Mouse (Mus musculus): ENCODE data around the gene Ncapg2.
A peak's percentile ranks its signal among the peaks of the same experiment; 100 is the strongest.

Ncapg2 gene

DNA sequence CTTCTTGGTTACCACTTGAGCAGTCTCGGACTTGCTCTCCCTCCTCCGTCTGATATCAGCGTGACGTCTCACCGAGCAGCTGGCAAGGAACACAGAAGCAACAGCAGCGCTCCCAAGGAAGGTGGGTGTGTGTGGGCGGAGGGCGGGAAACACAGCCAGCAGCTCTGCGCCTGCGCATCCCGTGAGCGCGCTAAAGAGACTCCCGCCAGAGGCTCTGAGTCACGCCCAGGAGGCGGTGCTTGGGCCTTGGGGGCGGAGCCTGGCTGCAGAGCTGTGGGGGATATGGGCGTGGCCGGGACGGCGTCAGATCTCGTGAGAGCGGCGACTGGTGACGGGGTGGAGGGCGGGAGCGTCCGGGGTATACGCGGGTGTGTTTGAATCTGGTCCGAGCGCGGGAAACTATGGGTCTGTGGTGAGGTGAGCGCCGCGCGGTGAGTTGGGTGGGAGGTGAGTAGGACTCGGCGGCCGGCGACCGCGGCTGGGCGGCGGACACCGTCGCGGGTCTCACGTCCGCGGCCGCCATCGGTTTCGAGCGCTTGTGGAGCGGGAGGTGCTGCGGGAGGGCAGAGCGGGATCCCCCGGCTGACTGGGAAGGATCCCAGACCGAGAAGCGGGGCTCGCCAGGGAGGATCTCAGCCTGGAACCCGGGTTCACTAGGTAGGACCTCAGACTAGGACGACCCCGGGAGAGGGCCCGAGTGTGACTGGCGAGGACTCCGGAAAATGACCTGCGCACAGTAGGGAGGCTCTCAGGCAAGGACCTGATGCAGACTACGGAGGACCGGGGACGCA, at the start of gene Ncapg2:
TSS of gene Ncapg2 (plus strand) at position 358 of the 791 bp plus-strand sequence.
- DNase-seq (ENCODE audit: low spot score in 2 of 2): peak; percentile 99 to 100

DNA sequence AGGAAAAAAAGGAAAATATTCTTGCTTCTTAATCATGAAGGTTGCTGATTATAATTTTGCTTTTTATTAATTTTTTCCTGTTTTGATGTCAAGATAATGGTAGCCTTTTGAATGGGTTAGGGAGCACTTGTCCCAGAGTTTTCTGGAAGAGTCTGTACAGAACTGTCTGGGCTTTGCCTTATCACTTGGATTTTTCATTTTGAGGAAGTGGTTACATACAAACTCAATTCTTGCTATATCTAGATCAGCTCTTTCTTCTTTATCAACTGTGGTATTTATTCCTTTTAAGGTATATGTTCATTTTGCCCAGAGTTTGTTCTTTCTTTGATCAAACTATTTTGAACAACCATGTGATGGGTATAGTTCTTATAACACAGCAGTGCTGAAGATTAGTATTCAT, 43.1 kb upstream of the Ncapg2 start:
- DNase-seq (ENCODE audit: low spot score in 2 of 2): no peak

DNA sequence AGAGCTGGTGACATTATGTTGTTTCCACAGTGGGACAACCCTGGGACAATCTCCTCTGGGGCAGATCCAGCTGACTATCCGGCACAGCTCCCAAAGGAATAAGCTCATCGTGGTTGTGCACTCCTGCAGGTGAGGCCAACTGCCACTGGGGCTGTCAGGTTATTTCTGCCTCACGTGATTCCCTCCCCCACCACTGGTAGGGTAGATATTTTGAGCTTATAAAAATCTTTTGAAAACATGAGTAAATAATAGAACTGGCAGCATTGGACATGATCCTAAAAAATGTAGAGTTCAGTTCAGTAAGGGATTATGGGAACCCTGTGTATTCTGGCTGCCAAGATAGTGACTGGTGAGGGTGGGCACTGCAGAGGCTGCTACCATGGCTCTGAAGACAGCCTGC, 38.3 kb upstream of the Ncapg2 start:
- DNase-seq (ENCODE audit: low spot score in 2 of 2): no peak

DNA sequence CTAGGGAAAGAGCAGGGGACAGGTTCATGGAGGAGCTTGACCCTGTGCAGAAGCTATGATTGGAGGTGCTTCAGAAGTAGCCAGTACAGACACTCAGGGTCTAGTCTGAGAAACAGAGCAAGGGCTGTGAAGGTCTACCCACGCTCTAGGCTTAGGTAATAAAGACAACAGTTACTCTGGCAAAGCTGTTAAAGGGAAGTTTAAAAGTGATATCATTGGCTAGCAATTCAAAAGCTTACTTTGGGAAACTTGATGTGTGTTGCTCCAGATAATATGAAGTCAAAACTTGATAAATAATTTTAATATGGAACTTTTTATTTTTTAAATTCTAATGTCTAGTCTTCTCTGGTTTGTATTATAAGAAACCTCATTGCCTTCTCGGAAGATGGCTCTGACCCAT, 37.9 kb upstream of the Ncapg2 start:
- DNase-seq (ENCODE audit: low spot score in 2 of 2): no peak

DNA sequence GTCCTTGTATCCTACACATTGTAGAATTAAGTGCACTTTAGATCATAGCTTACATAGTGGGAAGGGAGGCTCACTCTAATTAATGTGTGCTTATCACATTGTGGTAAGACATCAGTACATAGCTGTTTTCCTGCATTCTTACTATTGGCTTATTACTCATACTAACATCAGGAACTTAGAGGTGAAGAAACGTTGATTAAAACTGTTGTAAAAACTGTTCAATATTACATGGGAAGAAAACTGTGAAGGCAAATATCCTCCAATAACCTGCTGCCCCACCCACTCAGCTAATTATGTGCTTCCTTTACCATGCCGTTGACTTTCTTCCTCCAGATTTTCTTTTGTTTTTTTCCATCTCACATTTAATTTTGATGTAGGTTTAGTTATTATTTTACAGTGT, 36.3 kb upstream of the Ncapg2 start:
- no peak for DNase-seq (ENCODE audit: low spot score in 2 of 2)

DNA sequence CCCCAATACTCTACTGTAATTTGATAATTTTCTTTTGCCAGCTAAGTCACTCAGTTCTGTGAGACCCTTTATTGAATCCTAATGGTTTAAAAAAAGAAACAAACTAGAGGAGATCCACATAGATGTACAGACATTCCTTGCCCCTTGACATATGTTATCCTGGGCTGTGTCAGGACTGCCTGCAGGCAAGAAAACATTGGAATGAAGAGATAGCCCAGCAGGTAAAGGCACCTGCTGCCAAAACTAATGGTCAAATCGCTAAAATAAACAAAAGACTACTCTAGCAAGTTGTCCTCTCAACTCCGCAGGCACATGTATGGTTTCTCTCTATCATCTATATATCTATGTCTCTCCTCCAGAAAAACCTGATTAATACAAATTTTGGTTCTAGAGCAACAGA, 22.1 kb upstream of the Ncapg2 start:
- no peak for DNase-seq (ENCODE audit: low spot score in 2 of 2)

DNA sequence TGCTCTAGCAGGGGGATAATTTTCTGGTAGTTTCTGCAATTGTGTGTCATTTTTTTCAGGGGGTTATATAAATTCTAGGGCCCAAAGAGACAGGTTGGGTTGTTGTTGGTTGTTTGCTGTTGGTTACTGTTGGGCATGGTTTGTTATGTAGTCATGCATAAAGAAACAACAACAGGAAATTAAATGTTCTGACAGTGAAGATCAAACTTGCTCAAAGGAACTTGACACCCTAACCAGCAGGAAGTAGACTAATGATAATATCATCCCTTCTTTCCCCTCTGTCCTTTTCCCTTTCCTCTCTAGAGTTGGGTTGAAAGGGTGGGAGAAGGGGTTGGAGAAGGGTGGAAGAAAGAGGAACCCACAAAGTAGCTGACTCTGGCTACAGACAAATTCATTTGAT, 21.2 kb upstream of the Ncapg2 start:
- DNase-seq (ENCODE audit: low spot score in 2 of 2): no peak

DNA sequence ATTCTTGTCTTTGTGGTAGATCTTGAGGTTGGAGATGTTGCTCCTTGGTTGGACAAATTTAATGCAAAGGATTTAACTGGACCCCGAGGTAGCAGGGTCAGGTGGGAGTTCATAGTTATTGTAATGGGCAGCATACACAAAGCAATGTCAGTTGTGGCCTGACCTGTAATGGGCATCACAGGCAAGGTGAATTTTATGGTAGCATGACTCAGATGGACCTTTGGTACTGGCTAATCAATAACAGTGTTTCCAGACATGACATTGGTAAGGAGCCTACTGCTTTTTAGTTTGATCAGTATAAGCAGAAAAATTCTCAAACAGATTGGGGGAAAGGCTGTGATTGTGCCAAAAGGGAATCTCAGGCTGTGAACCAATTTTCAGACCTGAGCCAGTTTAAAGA, 18.4 kb upstream of the Ncapg2 start:
- no peak for DNase-seq (ENCODE audit: low spot score in 2 of 2)

DNA sequence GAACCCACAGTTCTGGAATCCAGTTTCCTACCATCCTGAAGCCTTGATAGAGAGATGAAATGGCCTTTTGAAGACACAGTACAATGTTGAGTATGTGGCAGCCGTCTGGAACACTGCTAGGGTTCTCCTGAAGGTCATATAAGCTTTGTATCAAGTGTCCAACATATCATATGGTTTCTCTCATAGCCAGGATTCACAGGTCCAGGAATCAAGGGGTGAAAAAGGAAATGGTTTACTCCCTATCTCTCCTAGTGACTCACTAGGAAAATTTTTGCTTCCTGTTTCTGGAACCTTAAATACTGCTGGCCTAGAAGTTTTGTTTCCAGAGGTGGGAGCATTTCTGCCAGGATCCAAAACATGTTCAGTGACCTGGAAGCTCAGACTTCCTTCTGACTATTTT, 15.3 kb upstream of the Ncapg2 start:
- DNase-seq (ENCODE audit: low spot score in 2 of 2): no peak

DNA sequence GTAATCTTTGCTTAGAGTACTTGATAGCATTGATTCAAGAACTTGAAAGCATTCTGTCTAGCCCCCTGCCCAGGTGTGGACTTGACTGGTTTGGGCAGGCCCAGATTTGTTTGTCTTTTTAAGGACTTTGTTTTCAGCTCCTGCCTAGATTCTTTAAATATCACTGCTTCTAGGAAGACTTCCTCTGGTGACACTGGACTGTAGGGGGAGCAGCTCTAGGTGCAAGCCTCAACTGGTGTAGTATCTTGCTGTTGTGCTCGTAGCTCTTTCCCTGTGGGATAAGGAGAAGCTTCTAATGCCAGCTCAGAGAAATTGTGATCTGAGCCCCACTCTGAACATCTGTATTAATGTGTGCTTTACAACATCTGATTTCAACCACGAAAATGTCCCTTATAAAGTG, 10.9 kb upstream of the Ncapg2 start:
- no peak for DNase-seq (ENCODE audit: low spot score in 2 of 2)

DNA sequence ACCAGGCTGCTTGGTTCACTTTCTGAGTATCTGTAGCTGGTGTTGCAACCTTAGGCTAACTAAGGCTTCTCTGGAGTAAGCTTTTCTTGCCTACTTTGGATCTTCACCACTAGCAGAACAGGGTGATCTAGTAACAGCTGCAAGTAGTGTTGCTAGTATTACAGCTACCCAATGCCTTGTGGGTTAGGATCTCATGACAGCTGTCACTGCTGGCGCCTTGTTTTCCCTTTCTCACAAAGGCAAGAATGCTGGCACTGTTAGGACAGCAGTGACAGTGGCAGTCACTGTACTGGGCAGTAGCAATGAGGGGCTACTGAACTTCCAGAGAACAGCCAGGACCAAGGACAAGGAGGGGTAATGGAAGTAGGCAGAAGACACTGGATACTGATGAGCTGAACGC, 9.9 kb upstream of the Ncapg2 start:
- DNase-seq (ENCODE audit: low spot score in 2 of 2): no peak

DNA sequence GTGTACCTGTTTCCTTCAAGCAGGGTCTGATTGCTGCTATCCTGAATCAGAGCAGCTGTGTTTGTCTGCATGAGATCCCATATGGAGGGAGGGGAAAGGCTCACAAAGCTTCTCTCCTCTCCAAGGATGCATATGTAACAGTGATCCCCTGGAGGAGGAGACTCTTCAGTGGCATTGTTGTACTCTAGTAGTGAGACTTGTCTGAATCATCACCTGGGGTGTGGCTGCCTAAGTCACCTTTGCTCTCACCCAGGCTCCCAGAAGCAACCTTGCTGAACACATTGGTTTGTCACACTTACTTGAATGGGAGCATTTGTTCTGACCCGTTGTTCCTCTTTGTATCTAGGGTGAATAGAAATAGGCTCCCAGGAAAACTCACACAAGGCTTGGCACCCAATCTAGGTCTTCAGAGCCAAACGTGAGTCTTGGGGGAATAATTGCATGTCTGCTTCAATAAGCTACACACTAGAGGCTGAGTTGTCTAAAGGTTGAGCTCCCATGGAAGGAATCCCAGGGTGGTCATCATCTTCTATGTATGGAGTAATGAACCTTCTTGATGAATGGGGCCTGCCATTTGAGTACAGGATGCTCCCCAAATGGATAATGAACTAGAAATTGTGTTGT, 9.0 kb upstream of the Ncapg2 start:
- no peak for DNase-seq (ENCODE audit: low spot score in 2 of 2)

DNA sequence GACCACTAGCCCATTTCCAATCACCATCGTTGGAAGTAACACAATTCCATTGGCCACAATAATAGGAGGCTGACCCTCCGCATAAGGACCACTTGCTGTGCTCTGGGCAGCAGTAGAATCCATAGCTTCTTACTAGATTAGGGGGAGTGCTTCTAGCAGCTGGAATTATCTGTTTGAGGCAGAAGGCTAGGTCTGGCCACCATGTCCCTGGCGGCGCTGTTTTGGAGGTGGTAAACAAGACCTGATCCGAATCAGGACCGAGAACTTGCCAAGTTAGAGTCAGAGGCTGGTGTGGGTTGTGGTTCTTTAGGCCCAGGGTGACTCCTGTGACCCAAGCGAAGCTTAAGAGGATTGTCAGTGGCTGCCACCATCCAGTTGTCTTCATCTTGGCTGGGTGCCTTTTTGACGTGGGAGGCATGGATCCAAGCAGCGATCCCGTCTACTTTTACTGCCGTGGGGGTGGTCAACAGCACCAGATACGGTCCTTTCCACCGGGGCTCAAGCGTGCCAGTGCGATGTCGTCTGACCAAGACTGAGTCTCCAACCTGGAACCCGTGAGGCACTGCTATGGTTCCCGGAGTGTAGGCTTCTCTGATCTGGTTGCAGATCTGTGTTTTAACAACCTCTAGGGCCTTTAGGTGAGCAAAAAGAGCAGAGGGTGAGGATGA, 1.1 kb upstream of the Ncapg2 start:
- peak; percentile 23 to 49 for DNase-seq (ENCODE audit: low spot score in 2 of 2)

DNA sequence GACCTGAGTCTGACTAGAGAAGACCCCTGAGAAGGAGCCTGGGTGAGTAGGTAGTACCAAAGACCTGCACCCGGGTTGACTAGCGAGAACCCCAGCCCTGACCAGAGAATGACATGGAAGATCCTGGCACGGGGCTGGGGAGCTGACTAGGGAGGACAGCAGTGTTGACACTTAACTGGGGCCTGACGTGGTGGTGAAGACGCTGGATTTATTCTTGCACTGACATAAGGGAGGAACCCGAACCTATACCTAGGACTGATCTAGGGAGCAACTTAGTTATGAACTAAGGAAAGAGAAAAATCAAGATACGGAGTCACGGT, 594 bp downstream of the Ncapg2 start:
- DNase-seq (ENCODE audit: low spot score in 2 of 2): peak in 1 of 2 experiments; percentile 56

DNA sequence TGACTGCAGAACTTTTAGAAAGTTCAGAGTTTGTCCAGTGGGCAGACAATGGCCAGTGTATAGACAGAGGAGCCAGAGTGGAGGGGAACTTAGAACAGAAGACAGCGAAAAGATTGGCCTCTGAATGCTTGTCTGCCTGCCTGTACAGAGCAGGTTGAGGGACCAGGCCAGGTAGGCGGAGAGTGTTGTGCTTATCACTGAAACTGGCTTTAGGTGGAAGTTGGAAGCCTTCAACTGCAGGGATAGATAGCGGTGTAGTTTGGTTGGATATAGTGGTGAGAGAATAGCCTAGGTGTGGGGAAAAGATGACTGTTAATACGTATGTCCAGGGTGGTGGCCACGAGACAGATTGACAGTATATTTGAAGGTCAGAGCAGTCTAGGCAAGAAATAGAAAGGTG, 2.7 kb downstream of the Ncapg2 start:
- no peak for DNase-seq (ENCODE audit: low spot score in 2 of 2)

DNA sequence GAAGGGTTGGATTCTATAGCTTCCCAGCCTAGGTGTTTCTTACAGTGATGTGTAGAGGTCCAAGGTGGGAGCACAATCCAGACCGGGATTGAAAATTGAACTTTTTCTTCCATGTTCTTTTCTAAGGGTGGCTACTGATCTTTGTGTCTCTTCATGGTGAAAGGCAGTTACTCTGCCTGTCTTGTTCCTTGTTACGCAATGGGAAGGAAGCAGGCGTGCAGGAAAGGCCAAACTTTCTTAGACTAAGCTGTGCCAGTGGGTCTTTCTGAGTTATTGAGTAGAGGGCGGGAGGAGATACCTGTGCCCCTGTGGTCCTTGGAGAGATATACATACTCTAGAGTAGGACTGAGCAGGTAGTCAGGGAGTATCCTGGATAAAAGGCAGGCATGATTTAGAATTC, 9.7 kb downstream of the Ncapg2 start:
- no peak for DNase-seq (ENCODE audit: low spot score in 2 of 2)

DNA sequence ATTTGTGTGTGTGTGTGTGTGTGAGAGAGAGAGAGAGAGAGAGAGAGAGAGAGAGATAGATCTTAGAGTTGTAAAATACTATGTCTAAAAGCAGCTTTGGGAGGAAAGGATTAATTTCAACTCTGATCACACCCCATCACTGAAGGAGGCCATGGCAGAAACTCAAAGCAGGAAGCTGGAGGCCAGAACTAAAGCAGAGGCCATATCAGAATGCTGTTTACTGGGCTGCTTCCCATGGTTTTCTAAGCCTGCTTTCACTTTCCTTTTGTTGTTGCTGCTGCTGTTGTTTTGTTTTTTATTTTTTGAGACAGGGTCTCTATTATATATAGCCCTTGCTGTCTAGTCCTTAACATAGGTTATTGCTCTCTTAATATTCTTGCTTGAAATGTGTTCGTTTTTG, 11.3 kb downstream of the Ncapg2 start:
- no peak for DNase-seq (ENCODE audit: low spot score in 2 of 2)

DNA sequence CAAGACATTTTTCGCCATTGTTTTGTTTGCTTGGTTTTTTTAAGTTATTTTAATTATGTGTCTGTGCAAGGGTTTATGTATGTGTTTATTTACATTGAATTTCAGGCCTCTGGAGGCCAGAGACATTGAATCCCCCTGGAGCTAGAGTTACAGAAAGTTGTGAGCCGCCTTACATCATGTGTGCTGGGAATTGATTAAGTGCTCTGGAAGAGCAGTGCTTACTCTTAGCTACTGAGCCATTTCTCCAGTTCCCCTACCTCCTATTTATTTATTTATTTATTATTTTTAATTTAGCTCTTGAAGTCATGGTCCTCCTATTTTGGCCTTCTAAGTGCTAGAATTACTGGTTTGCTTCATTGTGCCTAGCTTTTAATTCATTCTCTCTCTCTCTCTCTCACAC, 16.5 kb downstream of the Ncapg2 start:
- DNase-seq (ENCODE audit: low spot score in 2 of 2): no peak

DNA sequence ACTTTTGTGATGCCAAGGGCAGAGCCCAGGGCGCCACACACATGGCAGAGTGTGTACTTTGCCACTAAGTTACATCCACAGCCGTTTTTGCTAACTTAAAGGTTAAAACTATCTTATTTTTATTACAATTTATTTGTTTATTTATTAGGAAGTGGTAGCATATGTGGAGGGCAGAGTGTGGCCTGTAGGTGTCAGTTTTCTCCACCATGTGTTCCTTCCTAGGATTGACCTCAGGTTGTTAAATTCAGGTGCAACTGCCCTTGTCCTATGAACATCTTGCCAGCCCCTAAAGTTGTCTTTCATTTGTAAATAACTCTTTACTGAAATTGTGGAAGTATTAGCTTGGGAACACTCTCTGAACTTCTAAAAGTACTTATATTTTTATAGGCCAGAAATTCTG, 20.2 kb downstream of the Ncapg2 start:
- no peak for DNase-seq (ENCODE audit: low spot score in 2 of 2)

DNA sequence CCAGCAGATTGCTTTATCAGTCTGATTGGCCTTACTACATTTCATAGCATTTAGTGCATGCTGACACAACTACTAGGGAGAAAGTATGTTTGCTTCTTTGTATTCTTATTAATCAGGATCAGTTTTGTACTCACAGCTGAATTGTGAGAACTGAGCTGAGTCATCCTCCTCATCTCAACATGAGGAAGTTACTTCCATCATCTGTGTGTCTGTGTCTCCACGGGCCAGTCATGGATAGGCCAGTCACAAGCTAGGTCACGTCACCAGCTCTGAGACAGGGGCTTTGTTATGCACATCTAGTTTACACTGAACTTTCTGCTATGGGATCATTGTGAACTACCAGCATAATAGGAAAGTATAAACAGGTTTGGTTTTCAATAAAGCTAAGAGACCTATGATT, 28.5 kb downstream of the Ncapg2 start:
- DNase-seq (ENCODE audit: low spot score in 2 of 2): no peak

DNA sequence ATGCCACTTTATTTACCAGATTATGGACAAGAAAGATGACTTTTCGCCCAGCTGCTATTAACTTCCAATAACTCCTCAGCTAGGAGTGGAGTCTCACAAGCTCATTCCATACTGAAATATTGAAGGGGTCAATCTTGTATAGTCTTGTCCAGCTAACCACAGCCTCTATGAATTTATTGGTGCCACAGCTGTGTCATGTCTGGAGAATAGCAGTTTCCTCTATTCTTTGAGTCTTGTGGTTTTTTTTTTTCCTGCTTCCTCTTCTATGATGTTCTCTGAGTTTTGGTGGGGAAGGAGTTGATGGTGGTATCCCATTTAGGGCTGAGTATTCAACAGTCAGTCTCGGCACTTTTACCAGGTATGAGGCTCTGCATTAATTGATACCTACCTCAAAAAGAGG, 30.0 kb downstream of the Ncapg2 start:
- DNase-seq (ENCODE audit: low spot score in 2 of 2): no peak

DNA sequence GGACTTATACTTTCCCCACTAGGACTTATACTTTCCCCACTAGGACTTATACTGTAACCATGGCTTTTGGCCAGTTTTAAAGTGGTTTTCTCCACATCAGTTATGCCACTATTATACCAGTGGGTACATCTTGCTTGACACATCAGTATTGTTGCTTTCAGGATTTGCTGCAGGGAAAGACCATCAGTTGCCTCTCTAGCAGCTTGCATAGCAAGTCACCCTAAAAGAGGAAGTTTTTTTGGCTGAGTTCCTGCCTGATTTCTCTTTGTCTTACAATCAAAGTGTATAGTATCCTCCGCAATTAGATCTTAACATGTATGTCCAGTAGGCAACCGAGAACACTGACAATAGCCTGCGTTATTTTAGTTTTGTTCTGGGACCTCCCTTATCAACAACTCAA, 30.9 kb downstream of the Ncapg2 start:
- DNase-seq (ENCODE audit: low spot score in 2 of 2): no peak

DNA sequence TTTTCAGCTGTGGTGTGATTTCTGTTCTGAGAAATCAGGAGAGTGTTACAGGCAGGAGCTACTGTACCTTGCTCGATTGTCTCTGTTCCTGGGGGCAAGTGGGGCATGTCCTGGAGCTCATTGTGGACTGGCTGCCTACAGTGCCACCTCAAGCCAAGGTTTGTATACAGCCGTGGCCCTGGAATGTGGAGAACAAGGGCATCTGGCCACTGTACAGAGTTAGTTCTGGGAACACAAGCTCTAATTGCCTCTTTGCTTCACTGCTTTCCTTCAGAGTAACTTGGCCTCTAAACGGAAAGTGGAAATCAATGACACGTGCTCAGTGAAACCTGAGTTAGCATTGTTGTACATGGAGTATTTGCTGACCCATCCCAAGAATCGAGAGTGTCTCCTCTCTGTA, 33.4 kb downstream of the Ncapg2 start:
- DNase-seq (ENCODE audit: low spot score in 2 of 2): no peak

Data from spleen, postnatal 10 days (tissue).